Mouse (Mus musculus): ENCODE measurements at regions not wholly inside any gene's neighbourhood (a gene's known extent, or its start where the extent isn't known, plus 50 kb on each side); places are given as distances from the start of the nearest gene placed in this dataset.
"Not testable (repeated sequence)": the region's sequence is repeated elsewhere in the genome, so short reads cannot be mapped to it uniquely, and the experiment has no call there.

DNA sequence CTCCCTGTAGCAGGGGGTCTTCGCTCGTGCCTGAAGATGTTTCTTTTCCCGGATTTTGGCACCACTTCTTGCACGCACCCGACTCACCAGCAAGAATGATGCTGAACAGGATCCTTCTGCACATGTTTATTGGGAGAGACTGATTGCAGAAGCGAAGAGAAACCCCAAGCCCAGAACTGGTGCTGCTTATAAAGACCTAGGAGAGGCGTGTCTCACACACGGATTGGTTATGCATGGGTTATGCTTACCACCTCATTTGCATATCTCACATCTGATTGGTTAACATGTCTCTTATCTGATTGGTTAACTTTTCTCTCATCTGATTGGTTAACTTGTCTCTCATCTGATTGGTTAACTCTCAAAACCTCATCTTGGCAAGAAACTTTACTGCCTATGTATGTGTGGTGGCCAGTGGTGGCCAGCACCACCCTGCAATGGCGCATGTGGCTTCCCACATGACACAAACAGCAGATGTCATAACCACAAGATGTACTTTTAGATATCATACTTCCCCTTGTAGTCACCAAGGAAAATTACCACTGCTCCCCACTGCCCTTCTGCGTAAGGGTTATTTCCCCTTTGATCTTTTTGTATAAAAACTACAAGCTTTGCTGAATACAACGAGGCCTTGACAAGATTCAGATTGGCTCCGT, 125.8 kb upstream of the Ubl3 start:
- not testable (repeated sequence) for H3K27ac ChIP-seq; H3K4me3 ChIP-seq (replicated peaks); H3K27me3 ChIP-seq (replicated peaks); H3K9ac ChIP-seq; H3K9me3 ChIP-seq; H3K4me1 ChIP-seq; H3K4me2 ChIP-seq; H3K36me3 ChIP-seq; ATAC-seq (ENCODE audit: insufficient read depth, low FRiP score, low read depth)
- 90% methylated on average over 12 of the region's 12 CpGs for WGBS

DNA sequence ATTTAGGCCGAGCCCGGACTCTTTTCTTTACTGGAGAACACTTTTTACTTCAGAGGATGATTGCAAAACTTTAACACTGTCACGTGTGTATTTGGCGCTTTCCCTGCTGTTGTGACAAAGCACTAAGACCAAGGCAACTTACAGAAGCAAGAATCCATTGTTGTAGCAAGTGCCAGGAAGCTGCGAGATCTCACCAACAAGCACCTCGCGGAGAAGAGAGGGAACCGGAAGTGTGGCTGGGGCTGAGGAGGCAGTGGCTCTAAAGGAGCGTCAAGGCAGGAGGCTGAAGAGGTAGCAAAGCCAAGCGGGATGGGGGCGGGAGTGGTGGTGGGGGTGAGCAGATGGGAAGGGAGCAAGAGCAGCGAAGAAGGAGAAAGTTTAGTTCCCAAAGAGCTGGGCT, 121.7 kb upstream of the Ubl3 start:
- no peak overlapping the region for H3K27ac ChIP-seq
- WGBS = 71% methylated on average over 12 of the region's 12 CpGs
- no peaks in the 10 kb centered on the region for H3K27me3 ChIP-seq (replicated peaks)
- no peak overlapping the region for H3K4me3 ChIP-seq (replicated peaks)
- H3K9me3 ChIP-seq = no peaks in the 10 kb centered on the region
- no peaks in the 10 kb centered on the region for H3K36me3 ChIP-seq
- H3K9ac ChIP-seq = no peak overlapping the region
- H3K4me1 ChIP-seq = no peaks in the 10 kb centered on the region
- no peak overlapping the region for H3K4me2 ChIP-seq
- ATAC-seq (ENCODE audit: insufficient read depth, low FRiP score, low read depth) = no peak

DNA sequence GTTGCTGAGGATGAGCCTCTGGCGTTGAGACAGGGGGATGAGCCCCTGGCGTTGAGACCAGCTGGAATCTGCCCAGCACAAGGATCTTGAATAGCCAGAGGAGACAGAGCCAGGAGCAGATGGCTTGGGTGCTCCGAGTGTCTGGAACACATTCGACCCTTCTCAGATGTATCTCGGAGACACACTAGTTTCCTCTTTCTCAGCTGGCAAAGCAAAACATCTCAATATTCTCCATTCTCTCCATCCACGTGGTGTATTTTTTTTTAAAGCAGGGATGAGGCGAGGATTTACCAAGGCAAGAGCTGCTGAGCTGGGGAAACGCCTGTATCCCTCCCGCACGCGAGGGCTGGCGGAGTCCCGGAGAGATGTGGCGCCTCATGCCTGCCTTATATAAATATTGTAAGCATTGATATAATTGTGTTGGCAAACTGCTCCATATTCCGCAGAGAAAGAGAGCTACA, 109.7 kb upstream of the Ubl3 start:
- H3K4me3 ChIP-seq (replicated peaks) = no peak overlapping the region
- no peaks in the 10 kb centered on the region for H3K27me3 ChIP-seq (replicated peaks)
- no peak for ATAC-seq (ENCODE audit: insufficient read depth, low FRiP score, low read depth)
- 59% methylated on average over 15 of the region's 15 CpGs for WGBS
- no peak overlapping the region; the same call in 1 of the 2 replicates for H3K27ac ChIP-seq
- H3K9ac ChIP-seq = no peak overlapping the region
- no peaks in the 10 kb centered on the region for H3K4me1 ChIP-seq
- H3K4me2 ChIP-seq = peak overlapping the region; percentile 23; the same call in 1 of the 2 replicates
- H3K9me3 ChIP-seq = no peaks in the 10 kb centered on the region
- H3K36me3 ChIP-seq = no peaks in the 10 kb centered on the region

DNA sequence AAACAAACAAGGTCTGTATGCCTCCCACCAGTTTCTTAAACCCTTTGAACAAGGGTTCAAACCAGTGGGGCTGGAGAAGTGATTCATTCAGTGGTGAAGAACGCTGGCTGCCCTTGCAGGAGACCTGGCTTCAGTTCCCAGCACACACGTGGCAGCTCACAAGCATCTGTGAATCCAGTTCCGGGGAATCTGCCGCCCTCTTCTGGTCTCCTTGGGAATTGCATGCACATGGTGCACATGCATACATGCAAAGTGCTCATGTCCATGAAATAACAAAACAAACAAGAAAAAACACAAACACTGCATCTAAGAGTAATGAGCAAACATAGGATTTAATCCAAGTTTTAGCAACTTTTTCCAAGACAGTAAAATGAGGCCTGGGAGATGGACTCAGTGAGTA, 108.5 kb upstream of the Ubl3 start:
- no peak for ATAC-seq (ENCODE audit: insufficient read depth, low FRiP score, low read depth)
- no peak overlapping the region for H3K27ac ChIP-seq
- H3K36me3 ChIP-seq = no peaks in the 10 kb centered on the region
- no peak overlapping the region for H3K9ac ChIP-seq
- no peaks in the 10 kb centered on the region for H3K27me3 ChIP-seq (replicated peaks)
- 87% methylated on average over 4 of the region's 4 CpGs for WGBS
- no peaks in the 10 kb centered on the region for H3K9me3 ChIP-seq
- H3K4me1 ChIP-seq = no peaks in the 10 kb centered on the region
- no peak overlapping the region for H3K4me2 ChIP-seq
- H3K4me3 ChIP-seq (replicated peaks) = no peak overlapping the region

DNA sequence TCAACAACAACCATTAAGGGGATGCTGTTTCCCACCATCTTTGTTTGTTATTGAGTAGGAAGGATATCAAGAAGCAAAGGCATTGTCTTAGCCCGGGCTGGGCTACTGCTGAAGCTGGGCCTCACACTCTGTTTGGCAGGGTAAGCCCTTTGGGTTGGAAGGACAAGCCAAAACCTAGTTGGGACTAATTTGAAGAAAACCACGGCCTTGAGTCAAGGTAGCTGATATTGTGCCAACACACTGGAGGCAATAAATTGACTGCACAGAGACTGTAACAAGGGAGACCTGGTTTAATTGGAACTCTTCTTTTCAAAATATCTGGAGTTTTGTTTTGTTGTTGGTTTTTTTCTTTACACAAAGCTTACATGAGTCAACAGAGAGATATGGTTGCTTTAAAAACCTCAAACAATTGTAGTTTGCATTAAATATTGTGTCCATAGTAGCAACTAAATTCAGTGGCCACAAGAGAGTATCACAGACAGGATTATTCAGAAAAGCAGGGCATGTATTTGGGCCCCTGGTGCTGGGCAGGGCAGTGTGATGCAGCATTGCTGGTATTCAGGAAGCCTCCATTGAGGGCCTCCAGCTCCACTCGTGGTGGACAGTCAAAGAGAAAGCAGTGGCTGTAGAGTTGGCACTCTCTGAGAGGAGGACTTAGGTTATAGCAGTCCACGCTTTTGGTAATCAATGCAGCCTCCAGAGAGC, 105.5 kb upstream of the Ubl3 start:
- H3K36me3 ChIP-seq = no peaks in the 10 kb centered on the region
- H3K27ac ChIP-seq = no peak overlapping the region
- no peak for ATAC-seq (ENCODE audit: insufficient read depth, low FRiP score, low read depth)
- WGBS = 70% methylated on average over 4 of the region's 4 CpGs
- no peak overlapping the region for H3K4me2 ChIP-seq
- no peaks in the 10 kb centered on the region for H3K4me1 ChIP-seq
- H3K27me3 ChIP-seq (replicated peaks) = no peaks in the 10 kb centered on the region
- H3K4me3 ChIP-seq (replicated peaks) = no peak overlapping the region
- H3K9me3 ChIP-seq = no peaks in the 10 kb centered on the region
- no peak overlapping the region for H3K9ac ChIP-seq

DNA sequence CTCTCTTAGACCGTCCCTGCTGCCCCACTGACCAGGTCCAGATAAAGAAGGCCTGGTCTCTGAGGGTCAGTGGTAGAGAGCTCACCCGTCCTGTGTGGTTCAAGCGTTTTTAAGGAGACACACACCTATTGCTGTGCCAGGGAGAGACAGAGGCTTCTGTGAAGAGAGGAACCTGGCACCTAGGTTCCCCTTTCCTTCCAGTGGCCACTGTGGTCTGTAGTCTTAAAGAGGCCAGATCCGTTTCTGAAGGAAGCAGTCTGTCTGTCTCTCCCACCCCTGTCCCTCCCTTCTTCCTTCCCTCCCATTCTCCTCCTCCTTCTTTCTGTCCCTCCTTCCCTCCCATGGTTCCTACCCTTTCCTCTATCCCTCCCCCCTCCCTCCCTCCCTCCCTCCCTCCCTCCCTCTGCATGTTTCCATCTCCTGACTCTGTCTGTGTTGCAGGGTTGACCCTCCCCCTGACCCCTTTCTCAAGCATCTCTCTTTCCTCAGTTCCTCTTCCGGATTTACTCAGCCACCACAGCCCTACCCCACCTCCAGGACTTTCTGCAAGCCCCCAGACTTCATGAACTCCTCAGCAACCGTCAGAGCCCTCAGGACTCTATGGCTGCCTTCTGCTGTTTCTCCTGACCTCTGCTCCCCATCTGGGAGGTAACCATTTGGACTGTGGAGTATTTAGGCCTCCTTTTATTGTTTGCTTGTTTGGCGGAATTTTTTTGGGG, 100.1 kb upstream of the Ubl3 start:
- ATAC-seq (ENCODE audit: insufficient read depth, low FRiP score, low read depth) = no peak
- Histone ChIP-seq H3K4me3 (replicated peaks) (no peak overlapping the region), H3K4me2 (no peak overlapping the region), H3K9me3 (no peaks in the 10 kb centered on the region), H3K27ac (no peak overlapping the region), H3K4me1 (no peaks in the 10 kb centered on the region), H3K36me3 (no peaks in the 10 kb centered on the region), H3K9ac (no peak overlapping the region), H3K27me3 (replicated peaks) (no peaks in the 10 kb centered on the region)
- 61% methylated on average over 7 of the region's 7 CpGs for WGBS

DNA sequence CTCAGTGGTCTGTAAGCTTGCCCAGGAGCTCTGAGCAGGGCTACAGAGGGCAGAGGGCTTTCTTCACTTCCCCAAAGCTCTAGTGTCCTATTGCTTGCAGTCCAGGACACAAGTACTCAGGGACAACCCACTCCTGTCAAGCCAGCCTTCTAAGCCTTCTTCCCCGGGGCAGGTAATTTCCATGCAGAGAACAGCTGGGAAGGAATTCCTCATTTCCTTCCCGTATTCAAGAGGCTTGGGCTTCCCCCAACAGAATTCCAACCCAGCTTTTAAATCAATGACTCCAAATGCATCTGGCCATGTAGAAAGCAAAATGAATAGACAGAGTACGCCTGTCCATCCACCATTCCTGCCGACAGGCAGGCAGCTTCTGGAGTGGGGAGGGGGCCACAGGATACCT, 99.1 kb upstream of the Ubl3 start:
- H3K9ac ChIP-seq = no peak overlapping the region
- H3K27ac ChIP-seq = no peak overlapping the region
- H3K9me3 ChIP-seq = no peaks in the 10 kb centered on the region
- no peaks in the 10 kb centered on the region for H3K4me1 ChIP-seq
- H3K36me3 ChIP-seq = no peaks in the 10 kb centered on the region
- 64% methylated on average over 4 of the region's 4 CpGs for WGBS
- ATAC-seq (ENCODE audit: insufficient read depth, low FRiP score, low read depth) = no peak
- H3K4me3 ChIP-seq (replicated peaks) = no peak overlapping the region
- H3K4me2 ChIP-seq = no peak overlapping the region
- no peaks in the 10 kb centered on the region for H3K27me3 ChIP-seq (replicated peaks)

DNA sequence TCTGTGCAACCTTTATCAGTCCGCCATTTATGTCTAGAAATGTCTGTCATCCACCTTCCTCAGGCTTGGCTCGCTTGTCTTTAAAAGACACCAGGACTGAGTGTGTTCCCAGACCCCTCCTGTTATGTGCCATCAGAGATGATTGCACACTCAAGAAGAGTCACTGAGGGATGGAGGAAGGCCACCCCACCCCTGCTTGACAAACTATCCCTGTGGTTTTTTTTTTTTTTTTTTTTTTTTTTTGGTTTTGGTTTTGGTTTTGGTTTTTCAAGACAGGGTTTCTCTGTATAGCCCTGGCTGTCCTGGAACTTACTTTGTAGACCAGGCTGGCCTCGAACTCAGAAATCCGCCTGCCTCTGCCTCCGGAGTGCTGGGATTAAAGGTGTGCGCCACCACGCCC, 97.0 kb upstream of the Ubl3 start:
- ATAC-seq (ENCODE audit: insufficient read depth, low FRiP score, low read depth) = not testable (repeated sequence)
- 89% methylated on average over 7 of the region's 7 CpGs for WGBS

DNA sequence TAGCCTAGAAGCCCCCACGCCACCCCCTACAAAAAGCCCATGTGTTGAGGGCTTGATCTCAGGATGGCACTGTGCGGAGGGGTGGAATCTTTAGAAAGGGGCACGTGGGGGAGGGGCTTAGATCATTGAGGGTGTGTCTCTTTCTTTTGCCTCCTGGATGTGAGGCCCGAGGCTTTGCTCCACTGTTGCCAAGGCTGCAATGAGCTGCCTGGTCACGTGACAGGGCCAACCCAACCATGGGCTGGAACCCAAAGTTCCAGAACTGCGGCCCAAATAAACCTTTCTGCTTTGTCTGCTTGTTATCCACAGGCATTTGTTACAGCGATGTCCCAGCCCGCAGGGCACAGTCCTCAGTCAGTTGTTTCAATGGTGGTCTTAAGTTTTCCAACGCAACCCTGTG, 96.5 kb upstream of the Ubl3 start:
- Histone ChIP-seq H3K27me3 (replicated peaks) (no peaks in the 10 kb centered on the region), H3K36me3 (no peaks in the 10 kb centered on the region), H3K4me3 (replicated peaks) (no peak overlapping the region), H3K9me3 (no peaks in the 10 kb centered on the region), H3K27ac (no peak overlapping the region), H3K4me2 (no peak overlapping the region), H3K4me1 (no peaks in the 10 kb centered on the region), H3K9ac (no peak overlapping the region)
- 80% methylated on average over 9 of the region's 9 CpGs for WGBS
- ATAC-seq (ENCODE audit: insufficient read depth, low FRiP score, low read depth) = no peak

More for the DNA sequence above, 97.0 kb upstream of the Ubl3 start:
- H3K36me3 ChIP-seq; H3K9ac ChIP-seq; H3K4me2 ChIP-seq; H3K4me3 ChIP-seq (replicated peaks); H3K9me3 ChIP-seq; H3K27ac ChIP-seq; H3K27me3 ChIP-seq (replicated peaks); H3K4me1 ChIP-seq: not testable (repeated sequence)

DNA sequence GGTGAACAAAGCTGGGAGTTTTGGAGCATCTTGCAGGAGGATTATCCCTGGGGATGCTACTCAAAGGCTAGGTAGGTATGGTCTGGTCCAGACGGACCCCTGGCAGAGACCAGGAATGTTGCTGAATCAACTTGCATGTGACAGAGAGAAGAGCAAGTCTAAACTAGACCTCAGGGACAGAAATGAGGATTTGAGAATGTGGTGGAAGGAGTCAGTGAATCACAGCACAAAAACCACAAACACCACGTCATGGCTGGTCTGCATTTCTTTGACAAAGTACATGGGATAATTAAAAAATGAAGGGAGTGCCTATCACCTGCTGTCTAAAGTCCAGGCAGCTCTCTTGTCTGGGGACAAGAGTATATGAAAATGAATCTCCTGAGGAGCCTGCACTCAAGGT, 95.1 kb upstream of the Ubl3 start:
- Histone ChIP-seq H3K27me3 (replicated peaks) (no peaks in the 10 kb centered on the region), H3K9ac (no peak overlapping the region), H3K27ac (no peak overlapping the region), H3K4me3 (replicated peaks) (no peak overlapping the region), H3K4me1 (no peaks in the 10 kb centered on the region), H3K4me2 (no peak overlapping the region), H3K36me3 (no peaks in the 10 kb centered on the region), H3K9me3 (no peaks in the 10 kb centered on the region)
- 47% methylated on average over 2 of the region's 2 CpGs for WGBS
- no peak for ATAC-seq (ENCODE audit: insufficient read depth, low FRiP score, low read depth)

DNA sequence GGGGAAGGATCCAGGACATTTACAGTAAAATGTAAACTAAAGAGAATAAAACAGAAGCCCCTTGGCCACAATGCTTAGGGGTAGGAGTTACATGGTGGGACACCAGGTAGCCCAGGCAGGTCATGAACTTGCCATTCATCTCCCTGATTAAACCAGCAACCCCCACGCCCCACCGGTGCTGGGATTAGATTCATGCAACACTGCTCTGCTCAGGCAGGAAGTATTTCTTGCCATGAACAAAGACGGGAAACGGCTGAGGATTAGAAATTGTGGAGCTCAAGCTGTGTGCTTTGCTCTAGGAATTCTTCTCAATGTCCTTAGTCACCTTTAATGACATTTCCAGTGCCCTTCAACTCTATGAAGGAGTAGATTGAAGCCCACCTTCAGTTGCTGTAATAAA, 93.2 kb upstream of the Ubl3 start:
- no peaks in the 10 kb centered on the region for H3K36me3 ChIP-seq
- ATAC-seq (ENCODE audit: insufficient read depth, low FRiP score, low read depth) = no peak

DNA sequence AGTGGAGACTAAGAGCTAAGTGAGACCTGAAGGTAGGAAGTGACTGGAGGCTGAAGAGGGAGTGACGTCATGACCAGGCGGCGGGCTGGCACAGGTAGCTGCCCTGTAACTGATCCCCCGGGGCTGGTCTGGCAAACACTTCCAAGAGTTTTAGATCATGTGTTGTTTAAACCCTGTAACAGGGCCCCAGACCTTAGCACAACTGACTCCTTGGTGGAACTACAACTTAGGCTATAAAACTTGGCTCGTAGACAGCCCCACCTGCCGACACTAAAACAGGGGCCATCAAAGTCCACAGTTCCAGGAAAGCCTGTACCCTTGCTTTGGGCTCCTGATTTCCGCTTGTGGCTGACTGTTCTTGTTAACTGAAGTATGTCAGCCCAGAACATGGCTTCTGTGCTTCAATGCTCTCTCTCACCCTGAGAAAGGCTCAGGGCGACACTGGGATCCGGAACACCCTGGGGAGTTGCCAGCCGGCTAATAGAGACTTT, 92.6 kb upstream of the Ubl3 start:
- Histone ChIP-seq H3K9me3 (no peaks in the 10 kb centered on the region), H3K4me2 (no peak overlapping the region), H3K36me3 (no peaks in the 10 kb centered on the region), H3K27ac (no peak overlapping the region), H3K4me1 (no peaks in the 10 kb centered on the region), H3K9ac (no peak overlapping the region), H3K4me3 (replicated peaks) (no peak overlapping the region), H3K27me3 (replicated peaks) (no peaks in the 10 kb centered on the region)
- ATAC-seq (ENCODE audit: insufficient read depth, low FRiP score, low read depth) = no peak
- WGBS = 75% methylated on average over 10 of the region's 10 CpGs

More for the DNA sequence above, 93.2 kb upstream of the Ubl3 start:
- no peaks in the 10 kb centered on the region for H3K9me3 ChIP-seq
- no peaks in the 10 kb centered on the region for H3K27me3 ChIP-seq (replicated peaks)
- H3K4me2 ChIP-seq = no peak overlapping the region
- H3K4me3 ChIP-seq (replicated peaks) = no peak overlapping the region
- no peaks in the 10 kb centered on the region for H3K4me1 ChIP-seq
- H3K9ac ChIP-seq = no peak overlapping the region
- 49% methylated on average over 4 of the region's 4 CpGs for WGBS
- no peak overlapping the region for H3K27ac ChIP-seq
